Mouse (Mus musculus) embryonic fibroblast, embryonic 13.5 days (primary cell): ENCODE data around the gene Gins3. TPM values are rescaled to one million over a fixed set of nuclear protein-coding genes. Genes with fewer than 3 reads are reported as not detected.

Experiments
- H3K27ac ChIP-seq: 2 replicates; pipeline ENCODE4 v1.5.1; 2012; ENCODE audit warnings: low read length, control low read depth, inconsistent platforms; ENCODE audit not compliant: insufficient read depth
- H3K4me1 ChIP-seq: 2 replicates; pipeline ENCODE4 v1.6.1; 2011; ENCODE audit warnings: low read length; ENCODE audit not compliant: control insufficient read depth, insufficient read depth
- H3K4me3 ChIP-seq: 2 replicates; pipeline ENCODE4 v1.5.1; 2011; ENCODE audit warnings: mild to moderate bottlenecking, control low read depth, low read length; ENCODE audit not compliant: insufficient read depth
- CTCF ChIP-seq: IDR thresholded peaks from 2 replicates; pipeline ENCODE4 v1.5.1; 2011; ENCODE audit warnings: mild to moderate bottlenecking, control low read depth, low read length, moderate library complexity, borderline replicate concordance; ENCODE audit not compliant: insufficient read depth
- POLR2A ChIP-seq: IDR thresholded peaks from 2 replicates; pipeline ENCODE4 v1.6.1; 2011; ENCODE audit warnings: low read depth, mild to moderate bottlenecking, control low read depth, low read length, moderate library complexity
- polyA plus RNA-seq: library from polyadenylated mRNA; stranded (reverse); fragments of >200 nt; gene quantifications from 2 replicates; pipeline ENCODE4 v1.2.4, GENCODE M21; 2011; ENCODE audit warnings: low read depth; ENCODE audit not compliant: missing spikeins, insufficient read length

Gins3 gene
- 6.8 and 7.0 TPM in 2 replicates for polyA plus RNA-seq

DNA sequence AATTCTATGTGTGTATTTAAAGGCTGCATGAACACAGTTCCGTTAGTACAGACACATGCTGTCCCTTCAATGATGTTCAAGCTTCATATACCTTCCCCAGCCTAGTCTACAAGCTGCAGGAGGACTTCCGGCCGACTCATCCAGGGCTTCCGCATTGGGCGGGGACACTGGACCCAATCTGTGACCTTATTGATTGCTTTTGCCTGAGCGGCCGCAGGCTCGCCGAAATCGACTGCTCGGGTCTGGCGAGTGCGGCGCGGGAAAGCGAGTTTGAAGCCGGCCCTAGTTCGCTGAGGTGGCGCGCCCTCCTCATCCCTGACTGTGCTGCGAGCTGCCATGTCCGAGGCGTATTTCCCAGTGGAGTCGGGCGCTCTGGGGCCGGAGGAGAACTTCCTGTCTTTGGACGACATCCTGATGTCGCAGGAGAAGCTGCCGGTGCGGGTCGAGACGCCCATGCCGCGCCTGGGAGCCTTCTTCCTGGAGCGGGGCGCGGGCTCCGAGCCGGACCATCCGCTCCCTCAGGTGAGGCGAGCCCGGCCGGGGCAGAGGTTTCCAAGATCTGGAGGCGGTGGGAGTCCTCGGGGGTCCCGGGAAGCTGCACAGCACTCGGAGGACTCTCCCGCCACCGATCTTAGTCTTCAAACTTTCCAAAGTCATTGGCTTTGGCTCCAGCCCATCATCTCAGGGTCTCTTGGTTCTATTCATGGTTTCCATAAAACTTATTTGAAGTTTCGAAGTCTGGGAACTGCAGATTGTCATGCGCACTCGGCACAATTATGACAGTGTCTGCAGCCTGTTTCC, at the start of gene Gins3:
Gene Gins3 (plus strand): TSS at position 192 of the 801 bp plus-strand sequence.
- H3K4me1 ChIP-seq = no peaks in the 10 kb centered on the region
- H3K4me3 ChIP-seq = peak within 1 kb of the TSS; percentile 61
- TF ChIP-seq POLR2A = peak; percentile 66
- TF ChIP-seq CTCF = no peak
- H3K27ac ChIP-seq = no peak within 1 kb of the TSS

DNA sequence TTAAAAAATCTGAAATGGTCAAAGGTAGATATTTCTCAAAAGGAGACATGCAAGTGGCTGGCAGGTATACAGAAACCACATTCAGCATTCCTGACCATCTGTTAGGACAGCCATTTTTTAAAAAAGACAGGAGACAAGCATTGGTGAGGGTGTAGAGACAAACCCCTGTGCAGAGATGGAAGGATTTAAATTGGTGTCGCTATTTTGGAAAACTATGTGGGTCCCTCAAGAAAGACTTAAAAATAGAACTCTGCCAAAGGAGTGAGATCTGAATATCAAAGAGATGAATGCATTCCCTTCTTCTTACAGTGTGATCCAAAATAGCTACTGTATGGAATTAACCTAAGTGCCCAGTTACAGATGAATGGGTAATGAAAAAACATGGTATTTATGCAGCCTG, 45.9 kb upstream of the Gins3 start:
- no peak overlapping the region for H3K4me3 ChIP-seq
- H3K4me1 ChIP-seq = peaks cover 2% of the 10 kb centered on the region; the same call in 1 of the 2 replicates
- TF ChIP-seq POLR2A (no peak), CTCF (no peak)
- no peak overlapping the region for H3K27ac ChIP-seq

DNA sequence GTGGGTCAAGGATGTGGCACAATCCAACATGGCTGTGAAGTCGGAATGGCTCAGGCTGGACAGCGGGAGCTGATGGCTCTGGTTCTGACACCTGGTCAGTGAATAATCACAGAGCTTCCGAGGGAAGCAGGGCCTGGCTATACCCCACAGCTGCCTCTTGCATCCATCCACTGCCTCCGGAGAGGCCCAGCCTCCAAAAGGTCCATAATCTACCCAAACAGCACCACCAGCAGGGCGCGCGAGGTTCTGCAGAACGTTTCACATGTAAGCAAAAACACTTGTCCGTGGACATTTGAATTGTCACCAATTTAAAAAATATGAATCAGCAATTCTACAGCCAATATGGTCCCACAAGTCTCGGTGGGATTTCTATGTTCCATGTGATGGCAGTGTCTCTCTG, 44.0 kb upstream of the Gins3 start:
- peaks cover 3% of the 10 kb centered on the region; the same call in 1 of the 2 replicates for H3K4me1 ChIP-seq
- H3K27ac ChIP-seq = no peak overlapping the region
- TF ChIP-seq CTCF = no peak
- TF ChIP-seq POLR2A = no peak
- no peak overlapping the region for H3K4me3 ChIP-seq

- Histone ChIP-seq H3K27ac (no peak overlapping the region), H3K4me3 (no peak overlapping the region), H3K4me1 (peaks cover 3% of the 10 kb centered on the region; the same call in 1 of the 2 replicates)
- no peak for TF ChIP-seq POLR2A
- no peak for TF ChIP-seq CTCF
These were observed 42.7 kb upstream of the Gins3 start for GRCm38 (mm10) chr8:95590539-95590938.

- H3K27ac ChIP-seq = no peak overlapping the region
- TF ChIP-seq POLR2A (no peak), CTCF (no peak)
These were observed 41.0 kb upstream of the Gins3 start for GRCm38 (mm10) chr8:95592131-95592780.

GRCm38 (mm10) chr8:95593439-95594393, 39.5 kb upstream of the Gins3 start:
- TF ChIP-seq POLR2A (no peak), CTCF (no peak)
- no peak overlapping the region for H3K4me3 ChIP-seq
- H3K4me1 ChIP-seq = peaks cover 3% of the 10 kb centered on the region; the same call in 1 of the 2 replicates
- no peak overlapping the region for H3K27ac ChIP-seq

More at GRCm38 (mm10) chr8:95592131-95592780, 41.0 kb upstream of the Gins3 start:
- Histone ChIP-seq H3K4me1 (peaks cover 3% of the 10 kb centered on the region; the same call in 1 of the 2 replicates), H3K4me3 (no peak overlapping the region)

GRCm38 (mm10) chr8:95595131-95595530, 38.1 kb upstream of the Gins3 start:
- no peak overlapping the region for H3K27ac ChIP-seq
- H3K4me1 ChIP-seq = peaks cover 3% of the 10 kb centered on the region; the same call in 1 of the 2 replicates
- no peak overlapping the region for H3K4me3 ChIP-seq
- TF ChIP-seq CTCF (no peak), POLR2A (no peak)

DNA sequence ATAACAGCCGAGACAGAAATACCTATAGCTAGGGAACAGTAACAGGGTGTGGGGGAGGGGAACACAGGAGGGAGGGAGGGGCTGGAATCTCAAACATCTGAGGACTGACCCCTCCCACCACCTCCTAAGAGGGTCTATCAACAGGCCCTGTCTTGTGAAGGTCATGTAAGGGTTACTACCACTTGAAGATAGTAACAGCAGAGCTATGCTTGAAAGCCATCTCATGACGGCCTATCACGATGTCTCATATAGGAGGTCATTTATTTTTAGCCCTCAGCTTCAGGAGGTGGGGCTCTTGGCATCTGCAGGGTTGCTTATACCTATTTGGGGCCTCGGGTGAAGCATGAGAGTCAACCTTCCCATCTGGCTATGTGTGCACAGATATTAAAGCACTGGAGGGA, 36.4 kb upstream of the Gins3 start:
- Histone ChIP-seq H3K4me1 (peaks cover 3% of the 10 kb centered on the region; the same call in 1 of the 2 replicates), H3K4me3 (no peak overlapping the region), H3K27ac (no peak overlapping the region)
- no peak for TF ChIP-seq CTCF
- TF ChIP-seq POLR2A = no peak

- TF ChIP-seq POLR2A (no peak), CTCF (peak; percentile 57; the same call in 1 of the 2 replicates)
- H3K4me1 ChIP-seq = no peaks in the 10 kb centered on the region
These were observed 33.4 kb upstream of the Gins3 start for GRCm38 (mm10) chr8:95599861-95600260.

More at GRCm38 (mm10) chr8:95599861-95600260, 33.4 kb upstream of the Gins3 start:
- no peak overlapping the region for H3K27ac ChIP-seq
- no peak overlapping the region for H3K4me3 ChIP-seq
